16 mouse cellular contexts compared by ENCODE assay signal in the genomic region with DNA sequence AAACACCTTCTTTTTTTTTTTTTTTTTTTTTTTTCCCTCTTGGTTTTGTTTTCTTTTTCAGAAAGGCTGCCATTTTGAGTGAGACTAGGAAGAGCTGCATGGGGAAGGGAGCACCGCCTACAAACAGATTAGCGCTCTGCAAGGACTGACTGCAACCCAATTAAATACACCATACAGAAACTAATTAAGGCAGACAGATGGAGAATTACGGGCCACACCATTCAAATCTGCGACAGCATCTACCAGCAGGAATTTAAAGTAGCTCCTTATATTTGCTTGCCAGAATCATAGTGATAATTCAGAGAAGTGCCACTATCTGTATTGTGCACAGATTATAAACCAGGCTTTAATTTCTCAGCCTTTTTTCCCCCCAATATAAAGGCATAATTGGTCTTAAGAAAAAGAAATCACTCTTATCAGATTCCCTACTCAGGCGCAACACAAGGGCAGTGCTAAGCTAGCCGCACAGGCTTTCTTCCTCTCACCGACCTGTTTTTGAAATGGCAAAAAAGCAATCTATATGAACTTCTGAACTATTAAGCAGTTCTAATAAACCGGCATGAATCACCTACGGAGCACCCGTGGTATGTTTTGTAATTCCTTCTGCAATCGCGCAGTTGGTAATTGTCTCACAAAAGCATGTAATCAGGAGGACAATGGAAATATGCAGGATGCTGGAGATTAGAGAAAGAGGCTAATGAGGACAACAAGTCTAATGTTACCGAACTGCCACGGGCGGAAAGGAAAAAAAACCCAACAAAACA.
DNase-seq lines count a peak whose midpoint lies in the region; ATAC-seq and TF ChIP-seq lines count a peak whose summit lies in the region.
"Had no signal": no experiment of that assay in that cellular context is flagged by ENCODE, and none has a peak within 500 bp of the region (broad histone marks: within the 10 kb centered on the region; RNA-seq: fewer than 3 reads in every experiment).

No protein-coding gene starts in this region.

- H3K4me1 ChIP-seq in embryonic facial prominence, embryonic 14.5 days (ENCODE audit: control insufficient read depth, insufficient read depth, low read length), result no peaks in the 10 kb centered on the region
- no peaks in the 10 kb centered on the region for H3K4me1 ChIP-seq in embryonic facial prominence, embryonic 10.5 days
- no peaks in the 10 kb centered on the region for H3K4me1 ChIP-seq in midbrain, postnatal 0 days (ENCODE audit: insufficient read depth, low read length)
- no peaks in the 10 kb centered on the region for H3K4me1 ChIP-seq in midbrain, embryonic 11.5 days (ENCODE audit: control insufficient read depth, insufficient read depth, low read length)
- peaks cover 11% of the 10 kb centered on the region for H3K4me1 ChIP-seq in forebrain, embryonic 16.5 days (replicated peaks; ENCODE audit: control insufficient read depth, insufficient read depth, low read length)
- no peaks in the 10 kb centered on the region for H3K4me1 ChIP-seq in lung, postnatal 0 days (ENCODE audit: insufficient read depth, low read depth, low read length)
- H3K4me1 ChIP-seq: heart, embryonic 13.5 days; midbrain, embryonic 10.5 days had no signal

- peak; percentile 33 for DNase-seq in embryonic facial prominence, embryonic 14.5 days (ENCODE audit: low spot score)
- no peak for DNase-seq in embryonic facial prominence, embryonic 10.5 days (ENCODE audit: low spot score)
- DNase-seq in midbrain, postnatal 0 days (ENCODE audit: low spot score), result peak; percentile 46
- no peak for DNase-seq in midbrain, embryonic 11.5 days (ENCODE audit: low spot score, missing footprints)
- DNase-seq in retina, embryonic 14.5 days (ENCODE audit: low spot score), result peak; percentile 65
- no peak for DNase-seq in urinary bladder, postnatal 4 days (ENCODE audit: low spot score in 2 of 2)
- no peak for DNase-seq in lung, postnatal 0 days (ENCODE audit: low spot score)
- DNase-seq: adrenal gland, postnatal 25 days; cerebellum, adult 11 months; gastrocnemius, postnatal 25 days had no signal

- H3K4me2 ChIP-seq in embryonic facial prominence, embryonic 14.5 days (ENCODE audit: low read depth, low read length), result no peak overlapping the region
- H3K4me2 ChIP-seq in midbrain, postnatal 0 days (ENCODE audit: low read depth, low read length, poor library complexity, severe bottlenecking), result no peak overlapping the region
- H3K4me2 ChIP-seq in midbrain, embryonic 11.5 days, result no peak overlapping the region
- H3K4me2 ChIP-seq in forebrain, embryonic 16.5 days (ENCODE audit: low read length), result peak overlapping the region; percentile 30
- H3K4me2 ChIP-seq in lung, postnatal 0 days (replicated peaks; ENCODE audit: low read depth, low read length), result no peak overlapping the region
- H3K4me2 ChIP-seq: heart, embryonic 13.5 days; liver, embryonic 11.5 days had no signal

- no peak overlapping the region for H3K27ac ChIP-seq in embryonic facial prominence, embryonic 14.5 days (replicated peaks; ENCODE audit: low read depth, low read length)
- H3K27ac ChIP-seq in embryonic facial prominence, embryonic 10.5 days (replicated peaks), result no peak overlapping the region
- no peak overlapping the region for H3K27ac ChIP-seq in midbrain, postnatal 0 days (ENCODE audit: low read depth, low read length)
- no peak overlapping the region for H3K27ac ChIP-seq in midbrain, embryonic 11.5 days (ENCODE audit: low read depth, low read length)
- H3K27ac ChIP-seq in forebrain, embryonic 16.5 days (ENCODE audit: low read length), result peak overlapping the region; percentile 90
- no peak overlapping the region for H3K27ac ChIP-seq in lung, postnatal 0 days (ENCODE audit: low read length)
- H3K27ac ChIP-seq: heart, embryonic 13.5 days; kidney, postnatal 0 days; midbrain, embryonic 10.5 days had no signal

- ATAC-seq in embryonic facial prominence, embryonic 14.5 days (ENCODE audit: low read depth), result no peak; the same call in 1 of the 2 replicates
- no peak for ATAC-seq in midbrain, postnatal 0 days (ENCODE audit: low FRiP score)
- ATAC-seq in midbrain, embryonic 11.5 days (ENCODE audit: low FRiP score), result no peak
- peak; percentile 95 for ATAC-seq in forebrain, embryonic 16.5 days
- no peak for ATAC-seq in lung, postnatal 0 days
- ATAC-seq: inflammation-experienced regulatory T-cells, adult 6 months had no signal

- TF ChIP-seq EP300 in lung, postnatal 0 days (IDR thresholded peaks at IDR 0.05), result no peak

- H3K4me3 ChIP-seq in embryonic facial prominence, embryonic 14.5 days (ENCODE audit: low read depth, low read length), result no peak overlapping the region
- H3K4me3 ChIP-seq in embryonic facial prominence, embryonic 10.5 days, result no peak overlapping the region
- H3K4me3 ChIP-seq in midbrain, postnatal 0 days (ENCODE audit: low read depth, low read length), result no peak overlapping the region
- no peak overlapping the region for H3K4me3 ChIP-seq in midbrain, embryonic 11.5 days (ENCODE audit: low read depth, low read length)
- H3K4me3 ChIP-seq in forebrain, embryonic 16.5 days (replicated peaks; ENCODE audit: low read length), result no peak overlapping the region
- no peak overlapping the region for H3K4me3 ChIP-seq in lung, postnatal 0 days (ENCODE audit: low read depth, low read length)
- H3K4me3 ChIP-seq: heart, embryonic 13.5 days; midbrain, embryonic 10.5 days had no signal

- TF ChIP-seq CTCF in midbrain, postnatal 0 days (IDR thresholded peaks at IDR 0.05), result no peak
- TF ChIP-seq CTCF in lung, postnatal 0 days (IDR thresholded peaks at IDR 0.05), result no peak

- H3K9ac ChIP-seq in embryonic facial prominence, embryonic 14.5 days (ENCODE audit: low read depth, low read length), result no peak overlapping the region
- H3K9ac ChIP-seq in midbrain, postnatal 0 days (replicated peaks; ENCODE audit: low read length, poor library complexity, severe bottlenecking), result no peak overlapping the region
- H3K9ac ChIP-seq in midbrain, embryonic 11.5 days (ENCODE audit: low read length), result no peak overlapping the region
- H3K9ac ChIP-seq in forebrain, embryonic 16.5 days (replicated peaks; ENCODE audit: low read depth, low read length), result no peak overlapping the region
- no peak overlapping the region for H3K9ac ChIP-seq in lung, postnatal 0 days (replicated peaks; ENCODE audit: low read depth)
- H3K9ac ChIP-seq: heart, embryonic 13.5 days had no signal

- no peaks in the 10 kb centered on the region for H3K27me3 ChIP-seq in embryonic facial prominence, embryonic 14.5 days (replicated peaks; ENCODE audit: control insufficient read depth, insufficient read depth, low read length)
- H3K27me3 ChIP-seq in embryonic facial prominence, embryonic 10.5 days (replicated peaks; ENCODE audit: low read depth, poor library complexity, severe bottlenecking), result peaks cover 13% of the 10 kb centered on the region; the same call in 1 of the 2 replicates
- no peaks in the 10 kb centered on the region for H3K27me3 ChIP-seq in midbrain, postnatal 0 days (ENCODE audit: insufficient read depth, low read length)
- no peaks in the 10 kb centered on the region for H3K27me3 ChIP-seq in midbrain, embryonic 11.5 days (ENCODE audit: control insufficient read depth, insufficient read depth, low read length)
- H3K27me3 ChIP-seq in forebrain, embryonic 16.5 days (replicated peaks; ENCODE audit: control insufficient read depth, insufficient read depth, low read length), result no peaks in the 10 kb centered on the region
- H3K27me3 ChIP-seq in lung, postnatal 0 days (replicated peaks; ENCODE audit: insufficient read depth, low read length), result no peaks in the 10 kb centered on the region

- no peaks in the 10 kb centered on the region for H3K9me3 ChIP-seq in embryonic facial prominence, embryonic 14.5 days (ENCODE audit: control insufficient read depth, low read length)
- no peaks in the 10 kb centered on the region for H3K9me3 ChIP-seq in embryonic facial prominence, embryonic 10.5 days
- no peaks in the 10 kb centered on the region for H3K9me3 ChIP-seq in midbrain, postnatal 0 days (ENCODE audit: low read length)
- H3K9me3 ChIP-seq in midbrain, embryonic 11.5 days (ENCODE audit: control insufficient read depth, low read length), result no peaks in the 10 kb centered on the region
- H3K9me3 ChIP-seq in forebrain, embryonic 16.5 days (ENCODE audit: control insufficient read depth, low read length), result no peaks in the 10 kb centered on the region
- H3K9me3 ChIP-seq in lung, postnatal 0 days (ENCODE audit: low read length), result no peaks in the 10 kb centered on the region
- H3K9me3 ChIP-seq: heart, embryonic 13.5 days; midbrain, embryonic 10.5 days had no signal

- 65% methylated on average over 15 of the region's 15 CpGs for WGBS in embryonic facial prominence, embryonic 14.5 days
- 60% methylated on average over 15 of the region's 15 CpGs for WGBS in embryonic facial prominence, embryonic 10.5 days
- 43% methylated on average over 15 of the region's 15 CpGs for WGBS in midbrain, postnatal 0 days
- WGBS in midbrain, embryonic 11.5 days, result 63% methylated on average over 15 of the region's 15 CpGs
- 5% methylated on average over 15 of the region's 15 CpGs for WGBS in forebrain, embryonic 16.5 days
- 81% methylated on average over 15 of the region's 15 CpGs for WGBS in lung, postnatal 0 days

- no peaks in the 10 kb centered on the region for H3K36me3 ChIP-seq in embryonic facial prominence, embryonic 14.5 days (ENCODE audit: control insufficient read depth, insufficient read depth, low read length)
- 0 out of 2 replicates have a peak, but pooled peaks cover 5% of the 10 kb centered on the region for H3K36me3 ChIP-seq in embryonic facial prominence, embryonic 10.5 days (replicated peaks)
- peaks cover 18% of the 10 kb centered on the region; the same call in 1 of the 2 replicates for H3K36me3 ChIP-seq in midbrain, postnatal 0 days (ENCODE audit: insufficient read depth, low read length)
- H3K36me3 ChIP-seq in midbrain, embryonic 11.5 days (ENCODE audit: control insufficient read depth, insufficient read depth, low read length), result no peaks in the 10 kb centered on the region
- H3K36me3 ChIP-seq in forebrain, embryonic 16.5 days (ENCODE audit: control insufficient read depth, insufficient read depth), result peaks cover 7% of the 10 kb centered on the region; the same call in 1 of the 2 replicates
- no peaks in the 10 kb centered on the region for H3K36me3 ChIP-seq in lung, postnatal 0 days (ENCODE audit: insufficient read depth, low read length)
- H3K36me3 ChIP-seq: heart, embryonic 13.5 days; midbrain, embryonic 10.5 days had no signal

Comparison
In these comparisons a context has a peak if more than half of its experiments do, and no peak if none do; other contexts are left out.
1. DNase-seq: peak in embryonic facial prominence, embryonic 14.5 days (single experiment), midbrain, postnatal 0 days (single experiment) and retina, embryonic 14.5 days (single experiment); none in embryonic facial prominence, embryonic 10.5 days (single experiment), midbrain, embryonic 11.5 days (single experiment), urinary bladder, postnatal 4 days (0 of 2) and lung, postnatal 0 days (single experiment).